Mouse (Mus musculus) adrenal gland, adult 8-10 months (tissue): ENCODE data around the gene Gm10964. TPM values are rescaled to one million over a fixed set of nuclear protein-coding genes. Genes with fewer than 3 reads are reported as not detected.
"Not testable (repeated sequence)": the region's sequence is repeated elsewhere in the genome, so short reads cannot be mapped to it uniquely, and the experiment has no call there.

Experiments
- DNase-seq: peaks from one replicate; pipeline ENCODE4 v3.0.0; 2022
- total RNA-seq, 4 experiments: library from RNA; stranded (reverse); gene quantifications; 2 replicates each; pipeline ENCODE4 v1.2.4; 2022

Gm10964 gene
- total RNA-seq, 4 experiments from 2014 or later: not detected

DNA sequence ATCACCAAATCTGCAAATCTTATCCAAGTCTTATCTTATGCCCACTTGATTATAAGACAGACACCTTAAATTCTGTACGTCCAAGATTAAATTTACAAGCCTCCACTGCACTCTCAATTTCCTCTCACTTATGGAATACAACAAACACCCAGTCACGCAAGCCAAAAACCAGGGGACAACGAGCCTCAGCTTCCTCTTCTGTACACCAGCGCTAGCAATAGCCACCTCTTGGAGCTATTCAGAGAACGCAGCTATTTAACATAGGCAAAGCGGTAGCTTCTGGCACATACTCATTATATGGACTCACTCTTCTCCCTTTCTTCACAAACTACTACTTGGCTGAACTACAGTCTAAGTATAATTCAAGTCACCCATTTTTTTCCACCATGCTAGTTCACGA lies 40.0 kb downstream of the Gm10964 start:
- DNase-seq: no peak

GRCm38 (mm10) chr3:103780271-103780670 lies 41.1 kb downstream of the Gm10964 start:
- DNase-seq: no peak

DNA sequence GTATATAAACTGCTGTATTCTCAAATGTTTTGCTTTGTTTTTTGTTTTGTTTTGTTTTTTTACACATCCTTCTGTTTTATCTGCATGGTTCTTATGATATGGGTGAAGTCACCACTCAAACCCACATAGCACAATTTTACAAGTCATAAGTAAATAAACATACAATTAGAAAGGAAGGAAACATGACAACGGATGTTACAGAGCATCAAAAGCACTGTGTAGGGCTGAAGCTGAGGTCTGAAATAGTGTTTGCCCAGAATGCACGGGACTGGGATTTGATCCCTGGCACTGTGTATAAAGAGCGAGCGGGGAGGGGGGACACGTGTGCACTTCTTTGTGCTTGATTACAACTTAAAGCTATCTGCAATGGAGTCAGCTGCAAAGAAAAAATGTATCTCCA lies 41.6 kb downstream of the Gm10964 start:
- no peak for DNase-seq

- no peak for DNase-seq
These were observed 43.9 kb downstream of the Gm10964 start for GRCm38 (mm10) chr3:103782844-103783609.

DNA sequence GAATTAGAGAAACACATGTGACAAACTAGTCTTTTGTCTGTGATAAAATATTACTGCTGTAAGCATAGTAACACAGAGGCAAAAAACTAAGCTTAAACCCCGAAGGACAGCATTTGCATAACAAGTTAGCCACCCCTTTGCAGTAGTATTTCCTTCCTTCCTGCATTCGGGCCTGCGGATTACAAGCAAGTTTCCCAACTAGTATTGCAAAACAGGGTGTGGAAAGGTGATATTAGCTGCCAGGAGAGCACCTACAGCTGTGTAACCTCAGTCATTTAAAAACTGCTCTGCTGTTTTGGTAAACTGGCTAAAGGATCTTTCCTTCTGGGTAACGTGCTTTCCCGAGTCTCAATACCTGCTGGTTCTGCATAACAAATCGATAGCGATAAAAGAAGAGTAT lies 48.1 kb downstream of the Gm10964 start:
- DNase-seq: no peak

- no peak for DNase-seq
These were observed 49.9 kb downstream of the Gm10964 start for GRCm38 (mm10) chr3:103789096-103789495.

DNA sequence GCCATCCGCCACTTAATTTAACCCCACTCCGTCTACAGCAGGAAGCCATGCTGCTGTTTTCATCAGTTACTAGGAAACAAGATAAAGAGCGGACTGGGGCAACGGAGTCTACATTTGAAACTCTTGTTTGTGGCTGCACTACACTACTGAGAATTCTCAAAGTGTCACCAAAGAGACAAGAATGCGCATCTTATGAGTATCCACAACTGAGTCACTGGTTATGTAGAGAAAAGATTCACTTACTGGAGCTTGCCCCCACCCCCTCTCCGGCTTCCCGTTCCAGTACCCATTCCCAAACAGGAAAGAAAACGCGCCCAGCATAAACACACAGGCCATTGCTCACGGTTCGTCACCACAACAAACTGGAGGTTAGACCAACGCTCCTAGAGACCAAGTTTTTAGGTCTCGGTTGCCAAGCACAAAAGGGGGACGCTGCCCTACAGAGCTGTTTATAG lies 50.8 kb downstream of the Gm10964 start:
- no peak for DNase-seq

- no peak for DNase-seq
These were observed 51.4 kb downstream of the Gm10964 start for GRCm38 (mm10) chr3:103790346-103791145.

- peak; percentile 92 for DNase-seq
These were observed 52.3 kb downstream of the Gm10964 start, which contains the start of gene Hipk1 for GRCm38 (mm10) chr3:103791230-103792110. Gene Hipk1, minus strand, starts transcription at chr3:103791563.

GRCm38 (mm10) chr3:103792111-103792406 lies 52.9 kb downstream of the Gm10964 start:
- not testable (repeated sequence) for DNase-seq

DNA sequence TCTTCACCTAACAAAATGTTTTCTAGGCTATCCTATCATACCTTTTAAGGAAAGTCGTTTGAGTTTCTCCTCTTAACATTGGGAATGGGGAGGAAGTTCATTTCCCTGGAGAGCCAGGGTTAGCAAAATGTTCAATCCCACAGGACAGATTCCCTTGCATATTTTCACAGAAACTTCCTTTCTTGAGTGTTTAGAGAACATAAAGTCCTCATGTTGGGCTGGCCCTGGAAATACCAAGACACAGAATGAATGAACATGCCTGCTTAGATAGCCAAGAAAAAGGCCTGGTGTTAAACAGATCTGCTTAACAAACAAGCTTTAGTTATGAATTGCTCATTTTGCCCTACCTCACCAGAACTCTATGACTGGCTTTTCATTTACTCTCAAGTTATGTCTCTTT lies 53.4 kb downstream of the Gm10964 start:
- DNase-seq: no peak

Other genes with a start within 250 kb of the Gm10964 start
- gene Syt6, start 164.1 kb upstream of the Gm10964 start, total RNA-seq: not detected
- 1 to 10 TPM in 2 of 4 experiments, under 1 TPM in 2; 0.18 to 3.2 (median 1.4) TPM for gene Atg4a-ps, start 93.3 kb upstream of the Gm10964 start, total RNA-seq
- 10 to 100 TPM; 14.4 to 25.6 (median 20.0) TPM for gene Olfml3, start 1.4 kb upstream of the Gm10964 start, total RNA-seq
- 100 to 1,000 TPM; 103 to 160 (median 130) TPM for gene Hipk1, start 52.2 kb downstream of the Gm10964 start, total RNA-seq
- gene Dclre1b, start 70.1 kb downstream of the Gm10964 start, total RNA-seq: 10 to 100 TPM; 11.2 to 14.7 (median 14.1) TPM
- 10 to 100 TPM; 18.0 to 21.1 (median 20.2) TPM for gene Ap4b1, start 70.2 kb downstream of the Gm10964 start, total RNA-seq
- gene Gm43064, start 70.2 kb downstream of the Gm10964 start, total RNA-seq: not detected
- under 1 TPM in 3 of 4 experiments, not detected in 1; 0.24 to 0.49 (median 0.38) TPM for gene Bcl2l15, start 93.2 kb downstream of the Gm10964 start, total RNA-seq
- gene Ptpn22, start 120.4 kb downstream of the Gm10964 start, total RNA-seq: 1 to 10 TPM; 1.6 to 2.7 (median 2.3) TPM
- gene Rsbn1, start 174.8 kb downstream of the Gm10964 start, total RNA-seq: 10 to 100 TPM; 18.8 to 23.4 (median 21.5) TPM
- gene Phtf1, start 228.7 kb downstream of the Gm10964 start, total RNA-seq: 10 to 100 TPM; 17.9 to 26.8 (median 22.1) TPM